Mouse (Mus musculus): ENCODE results near the gene Snx8.

- no peak for TF ChIP-seq CTCF (conservative IDR thresholded peaks at IDR 0.05; ENCODE audit: insufficient read depth, insufficient read length, low read depth, low read length)
- TF ChIP-seq POLR2A (IDR thresholded peaks at IDR 0.05; ENCODE audit: low read depth, low read length) = no peak
These were observed 3.6 kb upstream of the Snx8 start for GRCm38 (mm10) chr5:140392701-140393100.
